Mouse (Mus musculus): ENCODE measurements around the gene Olfr1416. TPM values are rescaled to one million over a fixed set of nuclear protein-coding genes. Genes with fewer than 3 reads are reported as not detected.

Olfr1416 gene
- polyA plus RNA-seq (2015; fragmentation: Nextera tagmentation; extraction: Ambion mirVana): not detected in 2 replicates

DNA sequence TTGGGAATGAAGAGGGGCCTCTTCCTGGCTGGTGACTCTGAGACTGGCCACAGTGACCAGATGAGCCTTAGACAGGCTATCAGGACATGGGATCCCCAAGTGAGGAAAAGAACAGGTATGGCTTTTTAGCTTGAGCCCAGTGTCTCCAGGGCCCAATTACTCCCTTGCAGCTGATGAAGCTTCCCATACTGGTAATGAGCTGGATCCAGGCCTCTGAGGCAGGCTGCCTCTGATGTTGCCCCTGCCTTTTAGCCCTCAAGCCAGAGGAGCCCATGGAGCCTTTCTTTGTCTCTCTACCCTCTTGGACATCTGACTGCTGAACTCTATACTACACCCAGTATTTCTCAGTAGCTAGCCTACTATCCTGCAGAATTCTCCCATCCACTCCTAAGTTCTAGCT, at the start of gene Olfr1416:
Olfr1416 (minus strand) TSS at position 101 of the 400 bp plus-strand sequence.

GRCm38 (mm10) chr1:92518561-92518960, 33.6 kb upstream of the Olfr1416 start, which contains the start of gene Olfr1414:
Gene Olfr1414 (minus strand): TSS chr1:92518661.

GRCm38 (mm10) chr1:92496001-92496400, 11.1 kb upstream of the Olfr1416 start, which contains the start of gene Olfr1415:
Gene Olfr1415 (minus strand): TSS chr1:92496101.

DNA sequence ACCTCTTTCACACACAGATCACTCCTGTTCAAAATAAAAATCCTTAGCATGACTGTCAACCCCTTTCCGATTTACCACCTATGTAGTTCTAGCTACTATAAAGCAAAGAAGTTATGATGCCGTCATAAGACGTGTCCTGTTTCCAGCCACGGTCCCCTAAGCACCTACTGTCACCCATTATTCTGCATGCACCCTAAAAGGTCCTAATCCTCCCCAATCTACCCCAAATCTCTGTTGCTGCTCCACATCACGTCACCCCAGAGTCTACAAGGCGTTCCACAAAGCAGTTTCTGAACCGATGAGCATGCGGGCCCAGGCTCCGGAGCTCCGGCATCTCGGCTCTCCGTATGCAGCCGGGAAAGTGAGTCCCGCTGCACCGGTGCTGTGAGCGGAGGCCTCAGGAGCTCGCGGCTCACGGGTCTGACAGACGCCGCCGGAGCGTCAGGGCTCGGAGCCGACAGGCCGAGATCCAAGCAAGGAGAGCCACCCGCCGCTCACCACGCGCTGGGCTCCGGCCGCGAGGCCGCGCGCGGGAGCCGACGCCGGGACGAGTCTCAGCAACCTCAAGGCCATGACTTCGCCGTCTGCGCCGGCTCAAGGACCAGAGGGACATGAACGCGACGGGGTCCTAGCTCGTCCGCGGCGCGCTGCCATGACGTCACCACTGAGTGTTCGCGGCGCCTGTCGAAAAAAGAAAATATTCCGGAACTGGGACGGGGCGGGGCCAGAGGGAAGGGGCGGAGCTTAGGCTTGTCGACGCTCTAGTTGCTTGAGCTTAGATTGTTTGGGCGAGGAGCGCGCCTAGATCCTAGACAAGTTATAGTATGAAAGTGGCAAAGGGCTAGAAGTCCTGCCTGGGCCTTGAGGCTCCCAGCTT, 11.5 kb downstream of the Olfr1416 start, which contains the start of gene Ndufa10:
Ndufa10 (minus strand) TSS at position 696 of the 877 bp plus-strand sequence.

Small RNAs within 50 kb of the gene (microRNA-seq; reads per million reads assigned to microRNA genes)
- 2.8 reads per million for gene Mir6900 (ENCODE audit: borderline replicate concordance, insufficient number of aligned reads)

Other genes with a start within 250 kb of the Olfr1416 start
- gene Ndufa10, start 11.3 kb downstream of the Olfr1416 start, polyA plus RNA-seq (2015; fragmentation: Nextera tagmentation; extraction: Ambion mirVana): 133 and 210 TPM in 2 replicates
- not detected in 2 replicates for gene Olfr1415, start 11.0 kb upstream of the Olfr1416 start, polyA plus RNA-seq (2015; fragmentation: Nextera tagmentation; extraction: Ambion mirVana)
- gene Olfr1414, start 33.5 kb upstream of the Olfr1416 start, polyA plus RNA-seq (2015; fragmentation: Nextera tagmentation; extraction: Ambion mirVana): not detected in 2 replicates
- not detected in 2 replicates for gene Olfr1413, start 86.2 kb upstream of the Olfr1416 start, polyA plus RNA-seq (2015; fragmentation: Nextera tagmentation; extraction: Ambion mirVana)
- not detected in 2 replicates for gene Olfr1412, start 100.7 kb upstream of the Olfr1416 start, polyA plus RNA-seq (2015; fragmentation: Nextera tagmentation; extraction: Ambion mirVana)
- not detected in 2 replicates for gene Olfr1411, start 109.3 kb upstream of the Olfr1416 start, polyA plus RNA-seq (2015; fragmentation: Nextera tagmentation; extraction: Ambion mirVana)
- not detected in 2 replicates for gene Olfr1410, start 120.7 kb upstream of the Olfr1416 start, polyA plus RNA-seq (2015; fragmentation: Nextera tagmentation; extraction: Ambion mirVana)
- not detected in 2 replicates for gene Olfr12, start 132.7 kb upstream of the Olfr1416 start, polyA plus RNA-seq (2015; fragmentation: Nextera tagmentation; extraction: Ambion mirVana)
- gene Cops9, start 156.9 kb upstream of the Olfr1416 start, polyA plus RNA-seq (2015; fragmentation: Nextera tagmentation; extraction: Ambion mirVana): 744 and 1,302 TPM in 2 replicates
- gene Otos, start 163.7 kb upstream of the Olfr1416 start, polyA plus RNA-seq (2015; fragmentation: Nextera tagmentation; extraction: Ambion mirVana): 0.19 TPM in 2 replicates